Mouse (Mus musculus): ENCODE data around the gene Adora3. TPM values are rescaled to one million over a fixed set of nuclear protein-coding genes. Genes with fewer than 3 reads are reported as not detected.

Adora3 gene
- polyA plus RNA-seq, 1 experiment from 2014 or later: 0.27 TPM

GRCm38 (mm10) chr3:105958204-105958603, 87.5 kb downstream of the Adora3 start:
- WGBS: 46% methylated on average over 5 of the region's 5 CpGs
- Histone ChIP-seq H3K4me2 (peak overlapping the region; percentile 68), H3K27ac (replicated peaks) (peak overlapping the region; percentile 88; the same call in 1 of the 2 replicates), H3K27me3 (replicated peaks) (no peaks in the 10 kb centered on the region), H3K9me3 (replicated peaks) (no peaks in the 10 kb centered on the region), H3K4me3 (replicated peaks) (peak overlapping the region; percentile 83), H3K4me1 (peaks cover 41% of the 10 kb centered on the region), H3K9ac (replicated peaks) (peak overlapping the region; percentile 81), H3K36me3 (peaks cover 33% of the 10 kb centered on the region)
- ATAC-seq (ENCODE audit: low FRiP score): no peak

Other genes starting within 250 kb of the Adora3 start
- 22.0 and 24.1 TPM in 2 replicates for gene Ddx20, start 183.3 kb upstream of the Adora3 start, polyA plus RNA-seq (2015; fragmentation: Nextera tagmentation; extraction: Ambion mirVana)
- gene Inka2, start 166.3 kb upstream of the Adora3 start, polyA plus RNA-seq (2015; fragmentation: Nextera tagmentation; extraction: Ambion mirVana): 7.3 and 9.2 TPM in 2 replicates
- 88.2 and 95.4 TPM in 2 replicates for gene Rap1a, start 69.5 kb upstream of the Adora3 start, polyA plus RNA-seq (2015; fragmentation: Nextera tagmentation; extraction: Ambion mirVana)
- gene Tmigd3, start within 50 bp of the Adora3 start, polyA plus RNA-seq (2015; fragmentation: Nextera tagmentation; extraction: Ambion mirVana): not detected in 2 replicates
- 0.54 and 1.8 TPM in 2 replicates for gene I830077J02Rik, start 61.8 kb downstream of the Adora3 start, polyA plus RNA-seq (2015; fragmentation: Nextera tagmentation; extraction: Ambion mirVana)
- gene Wdr77, start 88.5 kb downstream of the Adora3 start, polyA plus RNA-seq (2015; fragmentation: Nextera tagmentation; extraction: Ambion mirVana): 86.7 and 104 TPM in 2 replicates
- gene Atp5f1, start 89.2 kb downstream of the Adora3 start, polyA plus RNA-seq (2015; fragmentation: Nextera tagmentation; extraction: Ambion mirVana): 581 and 593 TPM in 2 replicates
- gene Ovgp1, start 102.9 kb downstream of the Adora3 start, polyA plus RNA-seq (2015; fragmentation: Nextera tagmentation; extraction: Ambion mirVana): 3.6 and 4.3 TPM in 2 replicates
- 3.2 and 3.6 TPM in 2 replicates for gene Pifo, start 143.8 kb downstream of the Adora3 start, polyA plus RNA-seq (2015; fragmentation: Nextera tagmentation; extraction: Ambion mirVana)
- not detected in 2 replicates for gene Chil5, start 162.0 kb downstream of the Adora3 start, polyA plus RNA-seq (2015; fragmentation: Nextera tagmentation; extraction: Ambion mirVana)
- 0.84 and 1.0 TPM in 2 replicates for gene Chia1, start 242.4 kb downstream of the Adora3 start, polyA plus RNA-seq (2015; fragmentation: Nextera tagmentation; extraction: Ambion mirVana)

Data from neural tube, embryonic 15.5 days (tissue).